Mouse (Mus musculus) brain, embryonic 18.5 days (tissue): Measurements from ENCODE around the gene C530008M17Rik.

Source experiments
- DNase-seq: peaks from one replicate; pipeline ENCODE4 v3.0.0-alpha.2; 2012; ENCODE audit warnings: low read depth, low spot score

Gene C530008M17Rik

GRCm38 (mm10) chr5:76664936-76665335 is 8.6 kb downstream of the C530008M17Rik start:
- no peak for DNase-seq

GRCm38 (mm10) chr5:76665421-76665820 is 9.1 kb downstream of the C530008M17Rik start:
- no peak for DNase-seq

DNA sequence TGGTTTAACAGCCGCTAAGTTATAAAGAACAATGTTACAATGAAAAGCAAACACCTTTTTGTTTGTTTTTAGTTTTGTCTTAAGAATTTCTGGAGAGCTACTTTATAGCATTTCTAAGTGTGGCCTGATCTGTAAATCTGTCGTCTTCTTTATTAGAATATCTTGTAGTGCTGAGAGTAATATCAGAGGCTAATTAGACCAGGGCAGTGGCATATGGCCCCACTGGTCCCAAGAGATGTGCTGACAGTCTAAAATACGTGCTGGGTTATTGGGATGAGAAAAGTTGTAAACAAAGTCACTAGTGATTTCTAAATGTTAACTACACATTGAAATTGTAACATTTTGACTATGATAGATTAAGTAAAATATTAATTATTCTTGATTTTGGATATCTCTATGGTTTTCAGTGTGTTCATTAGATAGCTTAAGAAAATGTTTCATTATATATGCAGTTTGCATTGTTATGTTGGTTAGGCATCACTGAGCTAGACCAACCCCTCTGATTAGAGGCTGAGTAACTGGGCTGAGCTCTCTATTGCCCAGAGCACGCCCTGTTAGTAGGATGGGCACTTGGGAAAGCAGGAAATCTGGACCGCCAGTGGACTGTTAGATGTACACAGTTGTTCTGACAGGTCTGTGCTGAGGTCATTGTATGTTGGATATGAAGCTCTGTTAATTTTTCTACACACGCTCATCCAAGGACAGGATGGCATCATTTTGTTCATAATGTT is 9.9 kb downstream of the C530008M17Rik start:
- DNase-seq, result no peak

GRCm38 (mm10) chr5:76668118-76668517 is 11.8 kb downstream of the C530008M17Rik start:
- no peak for DNase-seq

DNA sequence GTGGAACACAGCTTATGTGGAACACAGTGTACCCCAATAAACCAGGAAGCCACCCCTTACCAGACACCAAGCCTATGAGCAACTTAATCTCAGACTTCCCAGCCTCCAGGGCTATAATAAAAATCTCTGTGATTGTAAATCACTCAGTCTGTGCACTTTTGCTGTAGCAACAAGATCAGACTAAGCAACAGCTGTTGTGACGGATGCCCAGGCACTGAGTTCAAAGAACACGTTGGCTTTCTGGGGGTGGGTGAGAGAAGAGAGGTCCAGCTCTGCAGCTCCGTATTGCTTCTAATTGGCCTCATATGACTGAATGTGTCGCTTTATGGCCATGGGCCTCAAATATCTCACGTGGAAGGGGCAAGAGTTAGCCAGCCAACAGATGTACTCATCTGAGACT is 12.2 kb downstream of the C530008M17Rik start:
- no peak for DNase-seq

GRCm38 (mm10) chr5:76670183-76670582 is 13.9 kb downstream of the C530008M17Rik start:
- DNase-seq, result no peak

GRCm38 (mm10) chr5:76674022-76674653 is 17.8 kb downstream of the C530008M17Rik start:
- no peak for DNase-seq

DNA sequence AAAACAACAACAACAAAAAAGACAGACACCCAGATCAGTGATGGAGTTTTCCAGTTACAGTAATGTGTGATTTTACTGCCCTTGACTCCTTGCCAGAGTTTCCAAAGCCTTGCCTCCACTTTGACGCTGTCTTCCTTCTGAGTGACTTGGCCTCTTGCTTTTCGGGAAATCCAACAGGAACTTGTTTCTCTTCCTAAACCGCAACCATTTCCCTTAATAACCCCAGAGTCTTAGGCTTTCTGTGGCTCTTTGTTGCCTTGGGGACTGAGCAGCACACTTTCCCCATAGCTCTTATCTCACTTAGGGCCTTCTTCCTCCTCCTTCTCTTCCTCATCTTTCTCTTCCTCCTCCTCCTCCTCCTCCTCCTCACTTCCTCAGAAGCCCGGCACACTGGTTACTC is 19.1 kb downstream of the C530008M17Rik start:
- DNase-seq, result no peak

- no peak for DNase-seq
Observed at GRCm38 (mm10) chr5:76680959-76681358, 24.6 kb downstream of the C530008M17Rik start.

GRCm38 (mm10) chr5:76681895-76682656 is 25.8 kb downstream of the C530008M17Rik start:
- DNase-seq, result no peak

DNA sequence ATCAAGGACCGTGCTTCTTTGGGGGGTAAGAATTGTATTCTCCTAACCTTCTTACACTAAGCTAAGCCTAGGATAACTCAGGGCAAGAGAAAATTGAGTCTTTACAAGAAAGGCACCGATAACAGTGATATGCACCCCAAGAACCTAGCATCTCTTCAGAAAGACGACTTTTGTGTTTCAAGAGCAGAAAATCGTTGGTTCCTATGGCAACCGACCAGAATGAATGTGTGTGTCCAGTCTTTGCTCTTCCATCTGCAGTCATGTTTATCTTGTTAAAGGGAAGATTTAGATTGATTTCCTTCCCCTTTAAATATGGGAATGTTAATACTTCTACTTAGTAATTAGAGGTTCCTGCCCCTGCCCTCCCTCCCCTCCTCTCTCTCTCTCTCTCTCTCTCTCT is 27.1 kb downstream of the C530008M17Rik start:
- DNase-seq, result no peak

GRCm38 (mm10) chr5:76684658-76685605 is 28.6 kb downstream of the C530008M17Rik start:
- no peak for DNase-seq

- no peak for DNase-seq
Observed at GRCm38 (mm10) chr5:76687961-76688600, 31.8 kb downstream of the C530008M17Rik start.

GRCm38 (mm10) chr5:76688643-76689042 is 32.3 kb downstream of the C530008M17Rik start:
- DNase-seq, result no peak

DNA sequence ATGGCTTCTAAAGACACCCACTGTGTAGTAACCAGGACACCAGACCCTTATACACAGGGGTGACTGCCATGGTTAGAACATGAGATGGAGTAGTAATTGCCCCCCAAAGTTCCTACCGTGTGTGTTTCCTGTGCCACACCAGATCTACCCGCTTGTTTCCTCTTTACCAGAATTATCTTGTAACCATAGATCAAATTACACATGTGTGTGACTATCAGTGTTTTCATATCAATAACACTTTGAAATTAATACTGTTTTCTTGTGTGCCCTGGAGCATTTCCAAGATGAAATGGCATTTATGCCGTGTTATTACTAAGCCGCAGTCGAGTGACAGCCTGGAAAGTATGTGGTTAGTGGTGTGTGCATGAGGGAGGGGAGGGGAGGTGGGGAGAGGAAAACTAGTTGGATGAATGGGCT is 33.9 kb downstream of the C530008M17Rik start:
- no peak for DNase-seq

GRCm38 (mm10) chr5:76691251-76691650 is 34.9 kb downstream of the C530008M17Rik start:
- no peak for DNase-seq

DNA sequence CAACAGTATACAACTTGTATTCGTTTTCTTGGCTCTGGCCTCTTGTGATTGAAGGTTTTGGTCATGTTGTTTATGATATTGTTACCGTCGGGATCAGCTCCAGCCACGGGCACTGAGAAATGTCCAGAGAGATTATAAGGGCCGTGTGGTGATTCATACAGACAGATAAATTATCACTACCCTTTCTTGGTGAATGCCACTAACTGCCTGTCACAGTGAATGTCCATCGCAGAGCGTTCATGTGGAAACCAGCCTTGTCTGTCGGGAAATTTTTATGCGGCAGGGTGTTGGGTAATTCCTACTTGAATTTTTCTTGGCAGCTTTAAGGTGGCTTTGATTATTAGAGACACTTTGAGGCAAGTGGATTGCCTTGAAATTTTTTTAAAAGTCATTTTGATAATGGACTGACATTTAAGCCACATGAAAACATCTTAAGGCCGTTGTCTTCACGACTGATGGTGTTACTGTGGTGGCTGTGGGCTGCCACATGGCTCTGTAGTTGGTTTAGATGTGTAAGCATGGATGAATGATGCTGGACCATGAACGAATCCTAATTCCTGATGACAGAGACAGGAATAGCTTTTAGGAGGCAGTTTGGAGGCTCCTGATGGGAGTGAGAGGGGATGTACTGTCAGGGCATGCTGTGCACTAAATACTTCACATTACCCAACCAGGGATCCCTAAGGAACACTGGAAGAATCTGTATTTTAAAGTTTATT is 35.6 kb downstream of the C530008M17Rik start:
- no peak for DNase-seq

DNA sequence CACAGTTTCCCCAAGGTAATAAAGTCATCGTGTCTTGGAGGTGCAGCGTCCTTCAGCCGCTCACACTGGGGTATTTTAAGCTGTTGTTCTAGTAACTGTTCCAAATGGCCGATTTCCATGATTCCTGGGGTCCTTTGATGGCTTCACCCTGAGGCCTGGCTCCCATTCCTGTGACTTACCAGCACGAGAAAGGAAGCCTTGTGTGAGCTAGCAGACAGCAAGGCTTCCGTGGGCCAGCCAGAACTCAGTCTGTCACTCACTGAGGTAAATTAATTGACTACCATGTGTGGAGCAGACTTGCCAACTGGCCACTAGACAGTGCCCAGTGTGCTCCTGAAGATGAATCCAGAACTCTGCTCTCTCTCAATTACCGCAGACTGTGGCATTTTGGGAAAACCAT is 41.2 kb downstream of the C530008M17Rik start:
- no peak for DNase-seq

DNA sequence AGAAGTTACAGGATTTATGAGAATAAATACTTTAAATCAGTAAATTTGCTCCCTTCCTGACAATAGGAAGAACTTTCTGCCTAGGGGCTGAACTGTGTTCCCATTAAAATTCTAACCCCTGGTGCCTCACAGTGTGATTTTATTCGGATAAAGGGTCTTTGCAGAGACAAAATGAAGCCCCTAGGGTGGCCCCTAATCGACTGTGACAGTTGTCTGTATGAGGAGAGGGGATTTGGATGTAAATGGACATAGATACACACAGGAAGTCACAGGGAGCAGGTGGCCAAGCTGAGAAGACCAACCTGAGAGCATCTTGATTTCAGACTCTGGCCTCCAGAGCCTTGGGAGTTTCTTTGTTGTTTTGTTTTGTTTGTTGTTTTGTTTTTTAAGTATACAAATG is 41.9 kb downstream of the C530008M17Rik start:
- no peak for DNase-seq

DNA sequence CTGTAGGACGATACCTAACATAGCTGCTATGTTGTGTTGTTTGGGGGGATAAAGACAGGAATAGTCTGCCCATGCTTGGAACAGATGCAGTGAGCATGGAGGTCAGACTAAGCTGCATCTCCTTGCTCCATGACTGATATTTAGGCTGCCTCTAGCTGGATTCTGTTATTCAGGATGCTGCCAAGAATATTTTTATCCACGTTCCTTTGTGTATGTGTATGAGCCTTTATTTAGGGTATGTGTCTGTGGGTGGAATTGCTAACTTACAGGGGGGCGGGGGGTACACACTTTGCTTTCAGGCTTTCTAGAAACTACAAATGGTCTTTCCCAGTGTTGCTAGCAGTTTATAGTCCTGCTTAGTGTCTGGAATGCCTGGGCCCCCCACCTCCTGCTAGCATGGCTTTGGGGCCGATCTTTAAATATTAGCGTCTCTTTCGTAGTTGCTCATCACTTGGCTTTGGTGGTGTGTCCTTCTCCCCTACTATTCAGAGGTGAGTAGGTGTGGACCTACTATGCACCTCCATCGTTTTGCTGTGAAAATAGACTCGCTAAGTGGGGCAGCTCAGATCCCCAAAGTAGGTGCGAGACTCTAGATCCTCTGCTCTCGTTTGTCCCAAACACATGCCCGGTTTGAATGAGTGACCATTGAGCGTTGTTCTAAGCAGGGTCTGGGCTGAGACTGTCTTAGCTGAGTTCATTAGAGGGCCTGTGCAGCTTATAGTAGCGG is 45.0 kb downstream of the C530008M17Rik start:
- DNase-seq, result no peak
